Mouse (Mus musculus) adrenal gland, adult 18-20 months (tissue): ENCODE measurements around the gene Tmem132c. TPM values are rescaled to one million over a fixed set of nuclear protein-coding genes. Genes with fewer than 3 reads are reported as not detected.

ENCODE experiments used
- DNase-seq, 2 experiments: peaks; one replicate each; pipeline ENCODE4 v3.0.0; 2021 to 2022; ENCODE audit warnings: low spot score in 2 of 2
- total RNA-seq, 2 experiments: library from RNA; stranded (reverse); gene quantifications; 1 replicate in 1 of 2; 2 replicates in 1 of 2; pipeline ENCODE4 v1.2.3; 2021

The Tmem132c gene
- total RNA-seq, 2 experiments from 2014 or later, result 0.27 to 0.58 TPM

DNA sequence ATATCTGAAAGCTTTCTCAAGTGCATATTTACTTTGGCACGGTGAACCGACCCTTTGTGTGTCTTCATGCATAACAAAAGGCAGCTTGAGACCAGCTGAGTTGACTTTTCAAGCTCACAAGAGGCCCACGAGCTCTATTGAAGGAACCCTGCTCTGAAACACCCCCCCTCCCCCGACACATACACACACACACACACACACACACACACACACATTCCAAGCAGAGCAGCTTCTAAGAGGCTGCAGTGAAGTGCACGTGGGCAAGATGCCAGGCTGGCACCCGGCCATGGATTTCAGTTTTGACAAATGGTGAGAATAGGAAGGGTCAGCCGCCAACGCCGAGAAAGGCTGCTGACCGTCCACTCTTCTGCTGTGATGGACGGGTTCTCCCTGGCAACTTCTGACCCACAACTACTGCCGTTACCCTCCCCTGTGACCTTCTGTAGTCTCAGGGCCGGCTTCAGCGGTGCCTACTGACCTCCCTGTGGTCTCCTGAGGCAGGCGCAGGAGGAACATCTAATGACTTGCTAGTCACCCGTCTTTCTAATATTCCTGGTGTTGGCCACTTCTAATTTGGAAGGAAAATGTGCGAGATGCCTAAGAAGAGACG, 163.9 kb downstream of the Tmem132c start:
- DNase-seq, result peak; percentile 63 to 73

- no peak for DNase-seq
Measured at GRCm38 (mm10) chr5:127406014-127406655, 164.5 kb downstream of the Tmem132c start.

GRCm38 (mm10) chr5:127416536-127416935, 174.9 kb downstream of the Tmem132c start:
- DNase-seq, result no peak

GRCm38 (mm10) chr5:127423936-127424335, 182.3 kb downstream of the Tmem132c start:
- DNase-seq, result no peak

DNA sequence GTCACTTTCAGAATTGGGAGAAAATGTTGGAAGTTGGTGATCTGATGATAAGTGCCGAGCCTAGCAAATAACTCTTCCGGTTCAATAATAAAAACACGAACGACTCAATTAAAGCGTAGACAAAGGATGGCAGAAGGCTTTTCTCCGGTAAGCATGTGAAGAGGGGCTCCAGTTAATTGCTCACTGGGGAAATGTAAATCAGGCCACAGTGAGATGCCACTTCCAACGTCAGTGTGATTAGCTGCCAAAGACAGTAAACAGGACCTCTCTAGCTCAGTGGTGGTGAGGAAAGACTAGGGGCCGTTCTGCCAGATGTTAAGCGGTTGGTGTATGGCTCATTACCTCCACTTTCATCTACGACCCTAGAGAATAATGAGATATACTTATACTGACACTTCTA, 187.5 kb downstream of the Tmem132c start:
- no peak for DNase-seq

- no peak for DNase-seq
Measured at GRCm38 (mm10) chr5:127431561-127431960, 190.0 kb downstream of the Tmem132c start.

DNA sequence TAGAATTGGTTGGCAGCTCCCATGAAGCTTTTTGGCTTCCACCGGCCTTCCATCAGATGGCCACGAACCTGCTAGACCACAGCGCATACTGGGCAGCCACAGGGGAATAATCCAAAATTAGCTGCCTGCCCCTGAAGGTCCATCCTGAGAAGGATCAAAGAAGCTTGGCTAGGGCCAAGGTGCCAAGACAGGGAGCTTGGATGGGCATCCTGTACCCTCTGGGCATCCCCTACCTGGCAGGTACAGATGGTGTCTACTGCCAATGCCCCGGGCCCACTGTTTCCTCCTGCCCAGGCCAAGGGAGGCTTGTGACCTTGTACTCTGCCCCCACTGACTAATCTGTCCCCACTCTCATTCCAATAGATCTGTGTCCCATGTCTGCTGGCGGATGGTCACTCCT, 195.2 kb downstream of the Tmem132c start:
- no peak for DNase-seq

- DNase-seq, result no peak
Measured at GRCm38 (mm10) chr5:127438639-127439038, 197.0 kb downstream of the Tmem132c start.

DNA sequence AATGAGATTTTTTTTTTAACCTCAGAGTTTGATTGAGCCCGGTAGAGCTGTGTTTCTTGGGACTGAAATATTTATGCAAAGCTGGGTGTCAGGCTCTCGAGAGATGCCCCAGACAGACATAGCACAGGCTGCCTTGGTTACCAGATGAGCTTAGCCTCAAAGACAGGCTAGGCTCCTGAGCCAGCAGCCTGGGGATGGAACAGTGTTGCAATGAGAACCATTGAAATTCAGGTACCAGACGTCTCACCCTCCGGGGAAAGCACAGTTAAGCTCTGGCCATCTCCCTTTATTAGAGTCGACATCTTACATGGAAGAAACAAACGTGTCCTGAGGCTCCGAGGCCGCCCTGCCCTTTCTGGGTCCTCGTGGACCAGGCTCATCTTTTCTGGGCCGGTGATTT, 200.4 kb downstream of the Tmem132c start:
- DNase-seq, result no peak

- DNase-seq, result peak in 1 of 2 experiments; percentile 33
Measured at GRCm38 (mm10) chr5:127453580-127453979, 212.0 kb downstream of the Tmem132c start.

DNA sequence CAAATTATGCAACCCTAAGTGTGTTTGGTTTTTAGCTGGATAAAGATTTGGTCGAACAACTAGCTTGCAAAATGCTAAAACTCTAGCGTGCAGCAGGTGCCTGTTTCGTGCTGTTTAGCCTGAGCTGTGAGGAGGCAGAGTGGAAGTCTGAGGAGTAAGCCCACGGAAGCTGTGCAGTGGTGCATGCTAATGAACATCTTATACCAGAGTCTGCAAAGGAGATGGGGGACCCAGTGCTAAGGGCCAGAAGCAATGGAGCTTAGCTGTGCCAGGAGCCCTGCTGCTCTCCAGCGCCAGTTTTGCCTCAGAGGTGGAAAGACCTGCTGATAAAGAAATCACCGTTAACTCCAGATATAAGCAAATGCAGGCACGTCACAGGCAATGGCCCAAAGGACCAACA, 212.5 kb downstream of the Tmem132c start:
- DNase-seq, result no peak

GRCm38 (mm10) chr5:127456076-127456475, 214.5 kb downstream of the Tmem132c start:
- DNase-seq, result no peak

- DNase-seq, result no peak
Measured at GRCm38 (mm10) chr5:127468151-127468550, 226.5 kb downstream of the Tmem132c start.

GRCm38 (mm10) chr5:127470351-127470750, 228.7 kb downstream of the Tmem132c start:
- no peak for DNase-seq

DNA sequence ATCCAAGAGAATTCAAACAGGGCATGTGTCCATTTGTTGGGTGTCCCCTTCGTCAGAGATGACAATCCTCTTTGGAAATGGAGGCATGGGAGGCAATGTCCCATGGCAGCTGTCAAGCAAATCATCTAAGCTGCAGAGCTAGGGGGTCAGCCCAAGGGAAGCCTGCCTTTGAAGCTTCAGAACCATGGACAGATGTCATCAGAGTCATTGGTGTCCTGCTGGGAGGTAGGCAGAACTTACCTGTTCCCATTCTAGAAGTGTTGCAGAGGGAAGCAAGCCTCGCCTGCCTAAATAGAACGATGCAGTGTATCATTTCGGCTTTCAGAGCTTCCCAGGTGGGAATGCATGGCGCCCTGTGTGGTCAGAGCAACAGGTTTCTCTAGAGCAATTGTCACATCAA, 230.3 kb downstream of the Tmem132c start:
- no peak for DNase-seq

- DNase-seq, result no peak
Measured at GRCm38 (mm10) chr5:127473706-127474105, 232.1 kb downstream of the Tmem132c start.

DNA sequence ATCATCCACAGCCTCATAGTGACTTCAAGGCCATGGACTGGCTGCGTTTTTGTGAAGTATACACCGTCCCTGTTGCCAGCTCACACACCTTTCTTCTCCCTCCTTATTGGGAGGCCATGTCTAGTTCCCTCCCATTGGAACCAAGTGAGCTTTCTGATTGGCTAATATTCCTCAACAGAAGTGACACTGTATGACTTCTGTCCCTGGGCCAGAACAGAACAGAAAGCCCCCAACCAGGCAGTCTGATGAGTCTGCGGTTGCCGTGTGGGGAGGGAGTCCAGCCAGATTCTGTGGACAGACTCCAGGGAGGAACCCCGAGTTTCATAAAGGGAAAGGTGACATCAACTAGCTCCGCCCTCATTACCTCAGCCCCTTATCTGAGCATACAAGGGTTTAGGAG, 233.2 kb downstream of the Tmem132c start:
- no peak for DNase-seq

DNA sequence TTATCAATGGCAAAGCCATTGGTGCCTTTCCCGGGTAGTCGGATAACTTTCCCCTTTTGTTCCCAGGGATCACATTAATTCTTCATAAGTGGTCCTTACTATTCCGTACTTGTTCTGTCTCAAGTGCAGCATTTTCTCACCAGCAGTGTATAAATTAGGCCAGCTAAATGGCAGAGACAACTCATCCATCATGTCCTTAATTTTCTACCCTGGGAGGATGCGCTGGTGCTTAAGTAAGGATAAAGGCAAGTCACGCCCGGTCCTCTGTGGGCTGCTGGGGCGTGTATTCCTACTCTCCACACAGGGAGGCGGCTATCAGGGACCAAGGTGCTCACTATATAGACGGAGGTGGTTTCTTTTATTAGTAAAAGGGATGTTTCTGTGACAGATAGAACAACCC, 236.2 kb downstream of the Tmem132c start:
- DNase-seq, result no peak

DNA sequence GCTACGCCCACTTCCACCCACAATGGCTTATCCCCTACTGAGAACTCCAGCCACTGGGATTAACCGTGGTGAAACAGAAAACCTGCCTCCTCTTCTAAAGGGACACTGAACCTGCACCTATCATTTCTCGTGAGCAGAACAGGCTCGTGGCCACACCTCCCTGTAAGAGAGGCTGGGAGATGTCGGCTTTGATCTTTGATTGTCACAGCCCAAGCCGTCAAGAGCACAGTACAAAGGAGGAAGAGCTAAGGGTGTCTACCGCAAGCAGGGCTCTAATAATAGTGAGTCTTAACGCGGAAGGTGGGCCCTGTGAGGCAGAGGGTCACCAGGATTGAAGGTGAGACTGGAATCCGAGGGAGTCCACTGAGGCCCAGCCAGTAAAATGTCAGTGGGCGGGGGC, 236.7 kb downstream of the Tmem132c start:
- no peak for DNase-seq

DNA sequence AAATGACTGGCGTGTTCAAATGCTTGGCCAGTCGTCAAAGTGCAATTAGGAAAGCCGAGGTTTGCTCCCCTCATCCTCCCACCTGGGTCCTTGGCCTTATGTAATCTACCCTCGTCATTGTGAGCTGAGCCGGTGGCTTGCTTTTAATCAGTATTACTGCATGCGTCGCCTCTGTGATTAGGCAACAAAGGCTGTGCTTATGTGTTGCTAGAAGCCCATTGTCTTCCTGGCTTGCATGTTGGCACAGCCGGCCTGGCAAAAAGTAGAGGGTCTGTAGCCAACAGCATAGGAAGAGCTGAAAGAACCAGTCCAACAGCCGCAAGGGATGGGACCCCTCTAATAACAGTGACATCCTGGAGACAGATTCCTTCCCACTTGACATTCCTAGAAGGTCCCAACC, 239.3 kb downstream of the Tmem132c start:
- no peak for DNase-seq

GRCm38 (mm10) chr5:127481416-127481815, 239.8 kb downstream of the Tmem132c start:
- DNase-seq, result peak; percentile 43 to 49

DNA sequence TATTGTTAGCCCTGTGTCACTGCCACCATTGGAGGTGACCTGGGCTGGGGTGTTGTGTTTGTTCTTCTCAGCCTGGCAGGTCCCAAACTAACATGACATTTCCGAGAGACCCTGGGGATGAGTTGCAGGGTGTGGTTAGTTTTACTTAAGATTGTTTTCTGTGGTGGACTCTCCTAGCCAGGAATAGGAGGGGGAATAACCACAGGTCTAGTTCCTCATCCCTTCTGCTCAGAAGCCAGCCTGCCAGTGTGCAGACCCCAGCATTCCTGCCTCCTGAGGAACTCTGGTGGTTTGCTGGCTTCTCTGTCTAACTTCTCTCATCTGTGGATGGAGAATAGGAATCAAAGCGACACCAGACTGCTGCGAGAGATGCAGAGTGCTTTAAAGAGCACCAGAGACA, 240.7 kb downstream of the Tmem132c start:
- no peak for DNase-seq
